Mouse (Mus musculus) lung, adult 2 months (tissue): ENCODE results near the gene Vgll4.

Experiments used
- CTCF ChIP-seq: fragments of 200-500 bp; IDR thresholded peaks from 2 replicates; pipeline ENCODE4 v1.5.1; 2011; ENCODE audit warnings: mild to moderate bottlenecking, low read length, control low read depth; ENCODE audit not compliant: insufficient read depth
- POLR2A ChIP-seq: fragments of 200-500 bp; IDR thresholded peaks from 2 replicates; pipeline ENCODE4 v1.6.1; 2011; ENCODE audit warnings: low read depth, mild to moderate bottlenecking, control low read depth, low read length, borderline replicate concordance; ENCODE audit errors: extremely low read depth

GRCm38 (mm10) chr6:115006065-115006464 is 36.3 kb upstream of the Vgll4 start:
- TF ChIP-seq POLR2A (no peak), CTCF (no peak)
